Mouse (Mus musculus) forebrain, embryonic 13.5 days (tissue): ENCODE results near the gene Dlgap1. TPM values are rescaled to one million over a fixed set of nuclear protein-coding genes. Genes with fewer than 3 reads are reported as not detected.
"Not testable (repeated sequence)": the region's sequence is repeated elsewhere in the genome, so short reads cannot be mapped to it uniquely, and the experiment has no call there.

Experiments
- ATAC-seq: fragments of 200-750 bp; cut with Nextera tagmentation; 2 replicates; pipeline ENCODE4 v1.8.0; 2017
- H3K27ac ChIP-seq: fragments of 300-500 bp; sonication (generic); 2 replicates; pipeline ENCODE4 v1.5.1; 2015; ENCODE audit warnings: inconsistent platforms, mild to moderate bottlenecking, moderate library complexity
- H3K27me3 ChIP-seq: fragments of 300-500 bp; sonication (generic); 2 replicates; pipeline ENCODE4 v1.6.1; 2015; ENCODE audit warnings: mild to moderate bottlenecking, inconsistent platforms
- H3K36me3 ChIP-seq: fragments of 300-500 bp; sonication (generic); 2 replicates; pipeline ENCODE4 v1.6.1; 2015; ENCODE audit warnings: mild to moderate bottlenecking, inconsistent platforms; ENCODE audit not compliant: poor library complexity, severe bottlenecking
- H3K4me1 ChIP-seq: fragments of 300-500 bp; sonication (generic); 2 replicates; pipeline ENCODE4 v1.6.1; 2015; ENCODE audit warnings: inconsistent platforms
- H3K4me2 ChIP-seq: fragments of 300-500 bp; sonication (generic); 2 replicates; pipeline ENCODE4 v1.6.1; 2015; ENCODE audit warnings: inconsistent platforms, mild to moderate bottlenecking, moderate library complexity
- H3K4me3 ChIP-seq: fragments of 300-500 bp; sonication (generic); 2 replicates; pipeline ENCODE4 v1.5.1; 2015; ENCODE audit warnings: mild to moderate bottlenecking, inconsistent platforms
- H3K9ac ChIP-seq: fragments of 300-500 bp; sonication (generic); 2 replicates; pipeline ENCODE4 v1.6.1; 2015; ENCODE audit warnings: mild to moderate bottlenecking, inconsistent platforms
- H3K9me3 ChIP-seq: fragments of 300-500 bp; sonication (generic); replicated peaks from 2 replicates; pipeline ENCODE4 v1.6.1; 2016; ENCODE audit warnings: inconsistent platforms
- WGBS: fragments of 180-500 bp; shearing (Covaris S2); methylation state at CpG from one replicate; pipeline ENCODE4 v1.1.7; 2015; 5-methylcytosine and 5-hydroxymethylcytosine counted together
- polyA plus RNA-seq: library from polyadenylated mRNA; unstranded; fragments of >200 nt; fragmentation: Nextera tagmentation; extraction: Ambion mirVana; gene quantifications from 2 replicates; pipeline ENCODE4 v1.2.1, GENCODE M21; 2015

The Dlgap1 gene
- polyA plus RNA-seq, 1 experiment from 2014 or later = 9.3 TPM

GRCm38 (mm10) chr17:70835071-70835790, 866.4 kb downstream of the Dlgap1 start:
- no peaks in the 10 kb centered on the region for H3K36me3 ChIP-seq
- no peak for ATAC-seq

GRCm38 (mm10) chr17:70836820-70837219, 867.9 kb downstream of the Dlgap1 start:
- H3K36me3 ChIP-seq = no peaks in the 10 kb centered on the region
- no peak overlapping the region for H3K27ac ChIP-seq
- no peak overlapping the region for H3K9ac ChIP-seq
- no peak overlapping the region for H3K4me3 ChIP-seq
- 46% methylated on average over 7 of the region's 7 CpGs for WGBS
- H3K4me2 ChIP-seq = no peak overlapping the region
- no peak for ATAC-seq
- H3K4me1 ChIP-seq = peaks cover 12% of the 10 kb centered on the region
- H3K27me3 ChIP-seq = peaks cover 7% of the 10 kb centered on the region; the same call in 1 of the 2 replicates
- no peaks in the 10 kb centered on the region for H3K9me3 ChIP-seq

More at GRCm38 (mm10) chr17:70835071-70835790, 866.4 kb downstream of the Dlgap1 start:
- peaks cover 7% of the 10 kb centered on the region; the same call in 1 of the 2 replicates for H3K27me3 ChIP-seq
- peaks cover 12% of the 10 kb centered on the region for H3K4me1 ChIP-seq
- peak overlapping the region; percentile 86 for H3K4me2 ChIP-seq
- WGBS = 2% methylated on average over 10 of the region's 10 CpGs
- H3K4me3 ChIP-seq = peak overlapping the region; percentile 47
- H3K27ac ChIP-seq = no peak overlapping the region
- H3K9me3 ChIP-seq = no peaks in the 10 kb centered on the region
- H3K9ac ChIP-seq = peak overlapping the region; percentile 72

GRCm38 (mm10) chr17:70837474-70837873, 868.6 kb downstream of the Dlgap1 start:
- H3K4me3 ChIP-seq, H3K4me2 ChIP-seq, H3K36me3 ChIP-seq, H3K27ac ChIP-seq, H3K9me3 ChIP-seq, ATAC-seq, H3K27me3 ChIP-seq, H3K9ac ChIP-seq: not testable (repeated sequence)
- WGBS = 95% methylated on average over 5 of the region's 6 CpGs
- H3K4me1 ChIP-seq = peaks cover 12% of the 10 kb centered on the region

- peaks cover 3% of the 10 kb centered on the region for H3K36me3 ChIP-seq
- no peak overlapping the region for H3K4me2 ChIP-seq
- WGBS = 85% methylated on average over 7 of the region's 7 CpGs
These were observed 869.2 kb downstream of the Dlgap1 start for GRCm38 (mm10) chr17:70838031-70838430.

GRCm38 (mm10) chr17:70838533-70838932, 869.7 kb downstream of the Dlgap1 start:
- WGBS = 74% methylated on average over 5 of the region's 5 CpGs

More at GRCm38 (mm10) chr17:70838031-70838430, 869.2 kb downstream of the Dlgap1 start:
- Histone ChIP-seq H3K9ac (no peak overlapping the region), H3K4me1 (peaks cover 12% of the 10 kb centered on the region), H3K4me3 (no peak overlapping the region), H3K9me3 (no peaks in the 10 kb centered on the region), H3K27ac (no peak overlapping the region), H3K27me3 (peaks cover 4% of the 10 kb centered on the region; the same call in 1 of the 2 replicates)
- ATAC-seq = no peak

GRCm38 (mm10) chr17:70843252-70843651, 874.4 kb downstream of the Dlgap1 start:
- no peak for ATAC-seq

More at GRCm38 (mm10) chr17:70838533-70838932, 869.7 kb downstream of the Dlgap1 start:
- H3K27me3 ChIP-seq = peaks cover 4% of the 10 kb centered on the region; the same call in 1 of the 2 replicates
- no peaks in the 10 kb centered on the region for H3K9me3 ChIP-seq
- H3K36me3 ChIP-seq = peaks cover 9% of the 10 kb centered on the region
- H3K27ac ChIP-seq = no peak overlapping the region
- H3K4me1 ChIP-seq = peaks cover 12% of the 10 kb centered on the region
- no peak for ATAC-seq
- H3K4me3 ChIP-seq = no peak overlapping the region
- no peak overlapping the region for H3K9ac ChIP-seq
- H3K4me2 ChIP-seq = no peak overlapping the region

GRCm38 (mm10) chr17:70844971-70845370, 876.1 kb downstream of the Dlgap1 start:
- Histone ChIP-seq H3K4me2 (peak overlapping the region; percentile 10; the same call in 1 of the 2 replicates), H3K4me1 (peaks cover 49% of the 10 kb centered on the region), H3K9me3 (no peaks in the 10 kb centered on the region), H3K9ac (no peak overlapping the region), H3K4me3 (no peak overlapping the region), H3K27me3 (peaks cover 20% of the 10 kb centered on the region), H3K36me3 (peaks cover 12% of the 10 kb centered on the region), H3K27ac (peak overlapping the region; percentile 52)
- 56% methylated on average over 10 of the region's 10 CpGs for WGBS
- ATAC-seq = 0 out of 2 replicates have a peak, but pooled peaks have one; percentile 17

More at GRCm38 (mm10) chr17:70843252-70843651, 874.4 kb downstream of the Dlgap1 start:
- Histone ChIP-seq H3K36me3 (peaks cover 12% of the 10 kb centered on the region), H3K9me3 (no peaks in the 10 kb centered on the region), H3K4me2 (no peak overlapping the region), H3K9ac (no peak overlapping the region), H3K4me3 (no peak overlapping the region), H3K27me3 (peaks cover 8% of the 10 kb centered on the region), H3K27ac (no peak overlapping the region), H3K4me1 (peaks cover 32% of the 10 kb centered on the region)
- 84% methylated on average over 4 of the region's 4 CpGs for WGBS

GRCm38 (mm10) chr17:70845543-70845942, 876.7 kb downstream of the Dlgap1 start:
- ATAC-seq = no peak
- 89% methylated on average over 2 of the region's 2 CpGs for WGBS
- Histone ChIP-seq H3K36me3 (peaks cover 12% of the 10 kb centered on the region), H3K9ac (no peak overlapping the region), H3K27me3 (peaks cover 20% of the 10 kb centered on the region), H3K9me3 (no peaks in the 10 kb centered on the region), H3K27ac (no peak overlapping the region), H3K4me3 (no peak overlapping the region), H3K4me1 (peaks cover 54% of the 10 kb centered on the region), H3K4me2 (peak overlapping the region; percentile 10; the same call in 1 of the 2 replicates)

- H3K4me1 ChIP-seq = peaks cover 60% of the 10 kb centered on the region
- H3K27me3 ChIP-seq = peaks cover 20% of the 10 kb centered on the region
- 83% methylated on average over 8 of the region's 8 CpGs for WGBS
- H3K4me3 ChIP-seq = no peak overlapping the region
- H3K9ac ChIP-seq = no peak overlapping the region
- no peaks in the 10 kb centered on the region for H3K9me3 ChIP-seq
- H3K4me2 ChIP-seq = no peak overlapping the region
- H3K36me3 ChIP-seq = peaks cover 12% of the 10 kb centered on the region
- no peak overlapping the region for H3K27ac ChIP-seq
- no peak for ATAC-seq
These were observed 877.3 kb downstream of the Dlgap1 start for GRCm38 (mm10) chr17:70846111-70846644.

- peaks cover 20% of the 10 kb centered on the region for H3K27me3 ChIP-seq
- peaks cover 68% of the 10 kb centered on the region for H3K4me1 ChIP-seq
- H3K36me3 ChIP-seq = peaks cover 12% of the 10 kb centered on the region
- no peak overlapping the region for H3K27ac ChIP-seq
- WGBS = 0% methylated on average over 4 of the region's 4 CpGs
- H3K4me2 ChIP-seq = peak overlapping the region; percentile 37
- no peak overlapping the region for H3K4me3 ChIP-seq
- no peaks in the 10 kb centered on the region for H3K9me3 ChIP-seq
- no peak for ATAC-seq
- no peak overlapping the region; the same call in 1 of the 2 replicates for H3K9ac ChIP-seq
These were observed 878.2 kb downstream of the Dlgap1 start for GRCm38 (mm10) chr17:70847086-70847485.

- peak overlapping the region; percentile 89 for H3K27ac ChIP-seq
- ATAC-seq = no peak
- no peaks in the 10 kb centered on the region for H3K9me3 ChIP-seq
- H3K27me3 ChIP-seq = peaks cover 20% of the 10 kb centered on the region
- H3K4me1 ChIP-seq = peaks cover 68% of the 10 kb centered on the region
- H3K4me3 ChIP-seq = peak overlapping the region; percentile 69
- peak overlapping the region; percentile 98 for H3K4me2 ChIP-seq
- WGBS = under 1% methylated on average over 17 of the region's 17 CpGs
- peaks cover 10% of the 10 kb centered on the region for H3K36me3 ChIP-seq
- peak overlapping the region; percentile 81 for H3K9ac ChIP-seq
These were observed 879.1 kb downstream of the Dlgap1 start for GRCm38 (mm10) chr17:70847751-70848510.
